Mouse (Mus musculus): Measurements from ENCODE around the gene Grk5. TPM values are rescaled to one million over a fixed set of nuclear protein-coding genes. Genes with fewer than 3 reads are reported as not detected.
A peak's percentile ranks its signal among the peaks of the same experiment; 100 is the strongest.
"Not testable (repeated sequence)": the region's sequence is repeated elsewhere in the genome, so short reads cannot be mapped to it uniquely, and the experiment has no call there.

Gene Grk5
- polyA plus RNA-seq, 1 experiment from 2014 or later: 1.1 TPM

- H3K4me3 ChIP-seq (ENCODE audit: low read depth, low read length): no peak overlapping the region
- no peak overlapping the region for H3K4me2 ChIP-seq (replicated peaks; ENCODE audit: low read depth)
- H3K9me3 ChIP-seq (ENCODE audit: control insufficient read depth, low read length): no peaks in the 10 kb centered on the region
- H3K4me1 ChIP-seq (replicated peaks; ENCODE audit: control insufficient read depth, insufficient read depth): no peaks in the 10 kb centered on the region
- no peak overlapping the region for H3K9ac ChIP-seq (ENCODE audit: low read length)
- no peaks in the 10 kb centered on the region for H3K36me3 ChIP-seq (ENCODE audit: control insufficient read depth, insufficient read depth, low read length)
- no peak for DNase-seq (ENCODE audit: low spot score)
- no peaks in the 10 kb centered on the region for H3K27me3 ChIP-seq (ENCODE audit: control insufficient read depth, insufficient read depth, low read length)
- no peak overlapping the region for H3K27ac ChIP-seq (replicated peaks)
- 83% methylated on average over 3 of the region's 3 CpGs for WGBS
- ATAC-seq (ENCODE audit: low FRiP score, low TSS enrichment): no peak
- TF ChIP-seq CTCF (IDR thresholded peaks at IDR 0.05; ENCODE audit: low read depth) (no peak), EP300 (optimal IDR thresholded peaks at IDR 0.05) (no peak)
Measured at GRCm38 (mm10) chr19:60915862-60916261, 26.3 kb downstream of the Grk5 start.

GRCm38 (mm10) chr19:60916869-60917570 is 27.5 kb downstream of the Grk5 start:
- 76% methylated on average over 6 of the region's 6 CpGs for WGBS
- no peak overlapping the region for H3K4me2 ChIP-seq (replicated peaks; ENCODE audit: low read depth)
- ATAC-seq (ENCODE audit: low FRiP score, low TSS enrichment): no peak

GRCm38 (mm10) chr19:60924534-60924933 is 35.0 kb downstream of the Grk5 start:
- H3K36me3 ChIP-seq (ENCODE audit: control insufficient read depth, insufficient read depth, low read length); ATAC-seq (ENCODE audit: low FRiP score, low TSS enrichment); H3K9ac ChIP-seq (ENCODE audit: low read length); DNase-seq (ENCODE audit: low spot score); H3K4me3 ChIP-seq (ENCODE audit: low read depth, low read length); H3K27ac ChIP-seq (replicated peaks); H3K4me2 ChIP-seq (replicated peaks; ENCODE audit: low read depth); H3K4me1 ChIP-seq (replicated peaks; ENCODE audit: control insufficient read depth, insufficient read depth); H3K9me3 ChIP-seq (ENCODE audit: control insufficient read depth, low read length); H3K27me3 ChIP-seq (ENCODE audit: control insufficient read depth, insufficient read depth, low read length): not testable (repeated sequence)

More at GRCm38 (mm10) chr19:60916869-60917570, 27.5 kb downstream of the Grk5 start:
- Histone ChIP-seq H3K27ac (replicated peaks) (no peak overlapping the region), H3K4me3 (ENCODE audit: low read depth, low read length) (no peak overlapping the region), H3K9me3 (ENCODE audit: control insufficient read depth, low read length) (no peaks in the 10 kb centered on the region), H3K9ac (ENCODE audit: low read length) (no peak overlapping the region), H3K36me3 (ENCODE audit: control insufficient read depth, insufficient read depth, low read length) (no peaks in the 10 kb centered on the region), H3K27me3 (ENCODE audit: control insufficient read depth, insufficient read depth, low read length) (no peaks in the 10 kb centered on the region), H3K4me1 (replicated peaks; ENCODE audit: control insufficient read depth, insufficient read depth) (no peaks in the 10 kb centered on the region)
- TF ChIP-seq CTCF (IDR thresholded peaks at IDR 0.05; ENCODE audit: low read depth): no peak
- no peak for TF ChIP-seq EP300 (optimal IDR thresholded peaks at IDR 0.05)
- no peak for DNase-seq (ENCODE audit: low spot score)

GRCm38 (mm10) chr19:60935001-60935400 is 45.5 kb downstream of the Grk5 start:
- H3K27me3 ChIP-seq (ENCODE audit: control insufficient read depth, insufficient read depth, low read length): no peaks in the 10 kb centered on the region
- ATAC-seq (ENCODE audit: low FRiP score, low TSS enrichment) (no peak), DNase-seq (ENCODE audit: low spot score) (no peak)
- no peak overlapping the region for H3K4me2 ChIP-seq (replicated peaks; ENCODE audit: low read depth)
- H3K36me3 ChIP-seq (ENCODE audit: control insufficient read depth, insufficient read depth, low read length): no peaks in the 10 kb centered on the region
- no peak overlapping the region for H3K4me3 ChIP-seq (ENCODE audit: low read depth, low read length)
- no peak overlapping the region for H3K27ac ChIP-seq (replicated peaks)
- H3K9me3 ChIP-seq (ENCODE audit: control insufficient read depth, low read length): no peaks in the 10 kb centered on the region
- H3K4me1 ChIP-seq (replicated peaks; ENCODE audit: control insufficient read depth, insufficient read depth): no peaks in the 10 kb centered on the region
- H3K9ac ChIP-seq (ENCODE audit: low read length): no peak overlapping the region
- no peak for TF ChIP-seq CTCF (IDR thresholded peaks at IDR 0.05; ENCODE audit: low read depth)

- Histone ChIP-seq H3K9ac (ENCODE audit: low read length) (no peak overlapping the region), H3K4me3 (ENCODE audit: low read depth, low read length) (no peak overlapping the region), H3K36me3 (ENCODE audit: control insufficient read depth, insufficient read depth, low read length) (no peaks in the 10 kb centered on the region), H3K4me1 (replicated peaks; ENCODE audit: control insufficient read depth, insufficient read depth) (no peaks in the 10 kb centered on the region), H3K27me3 (ENCODE audit: control insufficient read depth, insufficient read depth, low read length) (no peaks in the 10 kb centered on the region), H3K4me2 (replicated peaks; ENCODE audit: low read depth) (no peak overlapping the region), H3K27ac (replicated peaks) (peak overlapping the region; percentile 24; the same call in 1 of the 2 replicates), H3K9me3 (ENCODE audit: control insufficient read depth, low read length) (no peaks in the 10 kb centered on the region)
- WGBS: 29% methylated on average over 1 of the region's 1 CpGs
- ATAC-seq (ENCODE audit: low FRiP score, low TSS enrichment) (no peak), DNase-seq (ENCODE audit: low spot score) (no peak)
- TF ChIP-seq CTCF (IDR thresholded peaks at IDR 0.05; ENCODE audit: low read depth) (no peak), EP300 (optimal IDR thresholded peaks at IDR 0.05) (no peak)
Measured at GRCm38 (mm10) chr19:60939954-60940379, 50.4 kb downstream of the Grk5 start.

- Histone ChIP-seq H3K4me2 (replicated peaks; ENCODE audit: low read depth) (no peak overlapping the region), H3K27me3 (ENCODE audit: control insufficient read depth, insufficient read depth, low read length) (no peaks in the 10 kb centered on the region), H3K4me3 (ENCODE audit: low read depth, low read length) (no peak overlapping the region), H3K9ac (ENCODE audit: low read length) (no peak overlapping the region), H3K9me3 (ENCODE audit: control insufficient read depth, low read length) (no peaks in the 10 kb centered on the region), H3K4me1 (replicated peaks; ENCODE audit: control insufficient read depth, insufficient read depth) (no peaks in the 10 kb centered on the region), H3K36me3 (ENCODE audit: control insufficient read depth, insufficient read depth, low read length) (no peaks in the 10 kb centered on the region), H3K27ac (replicated peaks) (no peak overlapping the region)
- ATAC-seq (ENCODE audit: low FRiP score, low TSS enrichment) (no peak), DNase-seq (ENCODE audit: low spot score) (no peak)
- WGBS: 81% methylated on average over 1 of the region's 1 CpGs
- no peak for TF ChIP-seq EP300 (optimal IDR thresholded peaks at IDR 0.05)
- no peak for TF ChIP-seq CTCF (IDR thresholded peaks at IDR 0.05; ENCODE audit: low read depth)
Measured at GRCm38 (mm10) chr19:60940866-60941265, 51.3 kb downstream of the Grk5 start.

All from stomach, postnatal 0 days (tissue).